Mouse (Mus musculus): ENCODE data around the gene Syt16. TPM values are rescaled to one million over a fixed set of nuclear protein-coding genes. Genes with fewer than 3 reads are reported as not detected.

The Syt16 gene
- polyA plus RNA-seq, 1 experiment, result not detected

GRCm38 (mm10) chr12:74267049-74267448 lies 269.6 kb downstream of the Syt16 start:
- Histone ChIP-seq H3K4me1 (ENCODE audit: control insufficient read depth) (no peaks in the 10 kb centered on the region), H3K27me3 (ENCODE audit: control insufficient read depth) (no peaks in the 10 kb centered on the region), H3K36me3 (ENCODE audit: control insufficient read depth) (no peaks in the 10 kb centered on the region), H3K4me3 (replicated peaks) (no peak overlapping the region), H3K9me3 (ENCODE audit: control insufficient read depth, low read length) (peaks cover 19% of the 10 kb centered on the region)
- no peak for TF ChIP-seq TAL1 (IDR thresholded peaks at IDR 0.05; ENCODE audit: low read length)
- TF ChIP-seq GATA1 (IDR thresholded peaks at IDR 0.05; ENCODE audit: low read length), result no peak

GRCm38 (mm10) chr12:74268644-74269285 lies 271.3 kb downstream of the Syt16 start:
- Histone ChIP-seq H3K9me3 (ENCODE audit: control insufficient read depth, low read length) (peaks cover 22% of the 10 kb centered on the region), H3K4me1 (ENCODE audit: control insufficient read depth) (no peaks in the 10 kb centered on the region), H3K27me3 (ENCODE audit: control insufficient read depth) (no peaks in the 10 kb centered on the region), H3K36me3 (ENCODE audit: control insufficient read depth) (no peaks in the 10 kb centered on the region), H3K4me3 (replicated peaks) (no peak overlapping the region)
- TF ChIP-seq TAL1 (IDR thresholded peaks at IDR 0.05; ENCODE audit: low read length), result no peak
- TF ChIP-seq GATA1 (IDR thresholded peaks at IDR 0.05; ENCODE audit: low read length), result no peak

- Histone ChIP-seq H3K36me3 (ENCODE audit: control insufficient read depth) (no peaks in the 10 kb centered on the region), H3K27me3 (ENCODE audit: control insufficient read depth) (no peaks in the 10 kb centered on the region), H3K4me1 (ENCODE audit: control insufficient read depth) (no peaks in the 10 kb centered on the region), H3K9me3 (ENCODE audit: control insufficient read depth, low read length) (peaks cover 13% of the 10 kb centered on the region; the same call in 1 of the 2 replicates), H3K4me3 (replicated peaks) (no peak overlapping the region)
- TF ChIP-seq GATA1 (IDR thresholded peaks at IDR 0.05; ENCODE audit: low read length) (no peak), TAL1 (IDR thresholded peaks at IDR 0.05; ENCODE audit: low read length) (no peak)
These were observed 275.1 kb downstream of the Syt16 start for GRCm38 (mm10) chr12:74272545-74272944.

GRCm38 (mm10) chr12:74277265-74277664 lies 279.8 kb downstream of the Syt16 start:
- Histone ChIP-seq H3K4me3 (replicated peaks) (no peak overlapping the region), H3K36me3 (ENCODE audit: control insufficient read depth) (no peaks in the 10 kb centered on the region), H3K27me3 (ENCODE audit: control insufficient read depth) (0 out of 2 replicates have a peak, but pooled peaks cover 2% of the 10 kb centered on the region), H3K4me1 (ENCODE audit: control insufficient read depth) (no peaks in the 10 kb centered on the region), H3K9me3 (ENCODE audit: control insufficient read depth, low read length) (peaks cover 3% of the 10 kb centered on the region; the same call in 1 of the 2 replicates)
- no peak for TF ChIP-seq TAL1 (IDR thresholded peaks at IDR 0.05; ENCODE audit: low read length)
- no peak for TF ChIP-seq GATA1 (IDR thresholded peaks at IDR 0.05; ENCODE audit: low read length)

- no peak for TF ChIP-seq GATA1 (IDR thresholded peaks at IDR 0.05; ENCODE audit: low read length)
- TF ChIP-seq TAL1 (IDR thresholded peaks at IDR 0.05; ENCODE audit: low read length), result no peak
These were observed 283.9 kb downstream of the Syt16 start for GRCm38 (mm10) chr12:74281403-74281802.

GRCm38 (mm10) chr12:74282846-74283245 lies 285.4 kb downstream of the Syt16 start:
- Histone ChIP-seq H3K36me3 (ENCODE audit: control insufficient read depth) (no peaks in the 10 kb centered on the region), H3K4me3 (replicated peaks) (no peak overlapping the region), H3K27me3 (ENCODE audit: control insufficient read depth) (peaks cover 26% of the 10 kb centered on the region), H3K4me1 (ENCODE audit: control insufficient read depth) (no peaks in the 10 kb centered on the region), H3K9me3 (ENCODE audit: control insufficient read depth, low read length) (no peaks in the 10 kb centered on the region)
- TF ChIP-seq GATA1 (IDR thresholded peaks at IDR 0.05; ENCODE audit: low read length), result no peak
- no peak for TF ChIP-seq TAL1 (IDR thresholded peaks at IDR 0.05; ENCODE audit: low read length)

More at GRCm38 (mm10) chr12:74281403-74281802, 283.9 kb downstream of the Syt16 start:
- Histone ChIP-seq H3K9me3 (ENCODE audit: control insufficient read depth, low read length) (no peaks in the 10 kb centered on the region; the same call in 1 of the 2 replicates), H3K4me1 (ENCODE audit: control insufficient read depth) (no peaks in the 10 kb centered on the region), H3K27me3 (ENCODE audit: control insufficient read depth) (peaks cover 26% of the 10 kb centered on the region), H3K4me3 (replicated peaks) (no peak overlapping the region), H3K36me3 (ENCODE audit: control insufficient read depth) (no peaks in the 10 kb centered on the region)

GRCm38 (mm10) chr12:74284020-74284684 lies 286.7 kb downstream of the Syt16 start:
- no peaks in the 10 kb centered on the region for H3K4me1 ChIP-seq (ENCODE audit: control insufficient read depth)
- H3K4me3 ChIP-seq (replicated peaks), result no peak overlapping the region
- TF ChIP-seq GATA1 (IDR thresholded peaks at IDR 0.05; ENCODE audit: low read length), result no peak
- TF ChIP-seq TAL1 (IDR thresholded peaks at IDR 0.05; ENCODE audit: low read length), result no peak
- H3K36me3 ChIP-seq (ENCODE audit: control insufficient read depth), result no peaks in the 10 kb centered on the region
- peaks cover 26% of the 10 kb centered on the region for H3K27me3 ChIP-seq (ENCODE audit: control insufficient read depth)
- H3K9me3 ChIP-seq (ENCODE audit: control insufficient read depth, low read length), result no peaks in the 10 kb centered on the region

GRCm38 (mm10) chr12:74284685-74285054 lies 287.2 kb downstream of the Syt16 start:
- no peaks in the 10 kb centered on the region for H3K4me1 ChIP-seq (ENCODE audit: control insufficient read depth)
- no peaks in the 10 kb centered on the region for H3K36me3 ChIP-seq (ENCODE audit: control insufficient read depth)
- TF ChIP-seq GATA1 (IDR thresholded peaks at IDR 0.05; ENCODE audit: low read length), result no peak
- peaks cover 26% of the 10 kb centered on the region for H3K27me3 ChIP-seq (ENCODE audit: control insufficient read depth)
- no peak overlapping the region for H3K4me3 ChIP-seq (replicated peaks)
- H3K9me3 ChIP-seq (ENCODE audit: control insufficient read depth, low read length), result no peaks in the 10 kb centered on the region

- H3K4me3 ChIP-seq (replicated peaks), result no peak overlapping the region
- TF ChIP-seq TAL1 (IDR thresholded peaks at IDR 0.05; ENCODE audit: low read length) (no peak), GATA1 (IDR thresholded peaks at IDR 0.05; ENCODE audit: low read length) (no peak)
- no peaks in the 10 kb centered on the region for H3K36me3 ChIP-seq (ENCODE audit: control insufficient read depth)
- H3K4me1 ChIP-seq (ENCODE audit: control insufficient read depth), result no peaks in the 10 kb centered on the region
- no peaks in the 10 kb centered on the region for H3K9me3 ChIP-seq (ENCODE audit: control insufficient read depth, low read length)
- H3K27me3 ChIP-seq (ENCODE audit: control insufficient read depth), result no peaks in the 10 kb centered on the region; the same call in 1 of the 2 replicates
These were observed 293.5 kb downstream of the Syt16 start for GRCm38 (mm10) chr12:74290983-74291382.

All from erythroblast, embryonic 14.5 days (primary cell).